Mouse (Mus musculus): Measurements from ENCODE around the gene Olfr575.

DNA sequence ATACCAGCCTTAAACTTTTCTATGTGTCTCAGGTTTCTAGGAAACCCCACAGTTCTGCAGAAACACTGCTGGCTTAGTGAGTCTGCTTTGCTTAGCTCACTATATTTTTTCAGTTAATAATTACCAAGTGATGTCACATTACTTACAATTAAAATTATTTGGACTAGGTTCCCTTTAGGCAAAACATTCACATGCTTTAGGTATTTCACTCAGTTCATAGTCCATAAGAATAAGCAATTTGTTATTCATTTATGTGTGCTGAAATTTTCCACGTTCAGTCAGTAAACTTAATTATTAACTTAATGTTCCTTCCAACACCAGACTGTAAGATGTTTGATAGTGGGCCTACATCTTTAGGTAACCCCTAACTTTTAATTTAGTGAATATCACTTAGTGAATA, 7.8 kb downstream of the Olfr575 start:
- TF ChIP-seq EP300 (IDR thresholded peaks at IDR 0.05; ENCODE audit: low read length), result no peak
- no peak for TF ChIP-seq TCF12 (IDR thresholded peaks at IDR 0.05; ENCODE audit: low read depth, low read length)
- no peak for TF ChIP-seq MAX (IDR thresholded peaks at IDR 0.05; ENCODE audit: low read length)
- no peak for TF ChIP-seq HCFC1 (IDR thresholded peaks at IDR 0.05; ENCODE audit: low read depth, low read length)
- TF ChIP-seq CTCF (conservative IDR thresholded peaks at IDR 0.05 in 1 of 2, IDR thresholded peaks at IDR 0.05 in 1 of 2; ENCODE audit: low read depth in 2 of 2, low read length in 2 of 2), result no peak
- TF ChIP-seq BHLHE40 (IDR thresholded peaks at IDR 0.05; ENCODE audit: low read depth, low read length), result no peak
- TF ChIP-seq JUND (conservative IDR thresholded peaks at IDR 0.05; ENCODE audit: low read depth, low read length), result no peak
- TF ChIP-seq RAD21 (IDR thresholded peaks at IDR 0.05; ENCODE audit: low read depth, low read length), result no peak
- no peak for TF ChIP-seq SIN3A (IDR thresholded peaks at IDR 0.05; ENCODE audit: low read length)
- TF ChIP-seq ETS1 (conservative IDR thresholded peaks at IDR 0.05; ENCODE audit: low read depth, low read length), result no peak
- TF ChIP-seq POLR2A (IDR thresholded peaks at IDR 0.05; ENCODE audit: low read depth, low read length), result no peak
- no peak for TF ChIP-seq NELFE (IDR thresholded peaks at IDR 0.05; ENCODE audit: low read depth, low read length)
- TF ChIP-seq CHD2 (IDR thresholded peaks at IDR 0.05; ENCODE audit: low read length), result no peak

Data from CH12.LX (cell line).